Mouse (Mus musculus) kidney, adult 2 months (tissue): Measurements from ENCODE around the gene Cpsf4l. TPM values are rescaled to one million over a fixed set of nuclear protein-coding genes. Genes with fewer than 3 reads are reported as not detected.

Experiments used
- DNase-seq: peaks from one replicate; pipeline ENCODE4 v3.0.0; 2021
- H3K27ac ChIP-seq: fragments of 200-500 bp; 2 replicates; pipeline ENCODE4 v1.5.1; 2012; ENCODE audit warnings: low read depth, low read length, control low read depth, inconsistent platforms; ENCODE audit not compliant: insufficient read depth
- H3K27me3 ChIP-seq: fragments of 200-500 bp; replicated peaks from 2 replicates; pipeline ENCODE4 v1.6.1; 2012; ENCODE audit warnings: mild to moderate bottlenecking, moderate library complexity, low read length, inconsistent platforms; ENCODE audit not compliant: control insufficient read depth, insufficient read depth
- H3K36me3 ChIP-seq: fragments of 200-500 bp; 2 replicates; pipeline ENCODE4 v1.6.1; 2012; ENCODE audit warnings: mild to moderate bottlenecking, moderate library complexity, low read length, inconsistent platforms; ENCODE audit not compliant: control insufficient read depth, insufficient read depth
- H3K4me1 ChIP-seq: fragments of 200-500 bp; 2 replicates; pipeline ENCODE4 v1.6.1; 2011; ENCODE audit warnings: low read length; ENCODE audit not compliant: control insufficient read depth, insufficient read depth
- H3K4me3 ChIP-seq: fragments of 200-500 bp; 2 replicates; pipeline ENCODE4 v1.5.1; 2011; ENCODE audit warnings: mild to moderate bottlenecking, low read depth, low read length, control low read depth; ENCODE audit not compliant: insufficient read depth
- CTCF ChIP-seq: fragments of 200-500 bp; conservative IDR thresholded peaks from 2 replicates; pipeline ENCODE4 v1.5.1; 2011; ENCODE audit warnings: low read depth, mild to moderate bottlenecking, control low read depth, low read length, moderate library complexity, mixed read lengths; ENCODE audit not compliant: insufficient read depth, insufficient read length
- POLR2A ChIP-seq: fragments of 200-500 bp; IDR thresholded peaks from one replicate; pipeline ENCODE4 v1.6.1; 2011; ENCODE audit warnings: low read depth, low read length, control low read depth
- WGBS: fragments of 180-500 bp; shearing (Covaris S2); methylation state at CpG from one replicate; pipeline ENCODE4 v1.1.7; 2018; 5-methylcytosine and 5-hydroxymethylcytosine counted together
- polyA plus RNA-seq: library from polyadenylated mRNA; depleted of rRNA; stranded (reverse); fragments of >200 nt; gene quantifications from 2 replicates; pipeline ENCODE4 v1.2.3, GENCODE M21; 2012

Gene Cpsf4l
- polyA plus RNA-seq, 1 experiment = 9.0 TPM

DNA sequence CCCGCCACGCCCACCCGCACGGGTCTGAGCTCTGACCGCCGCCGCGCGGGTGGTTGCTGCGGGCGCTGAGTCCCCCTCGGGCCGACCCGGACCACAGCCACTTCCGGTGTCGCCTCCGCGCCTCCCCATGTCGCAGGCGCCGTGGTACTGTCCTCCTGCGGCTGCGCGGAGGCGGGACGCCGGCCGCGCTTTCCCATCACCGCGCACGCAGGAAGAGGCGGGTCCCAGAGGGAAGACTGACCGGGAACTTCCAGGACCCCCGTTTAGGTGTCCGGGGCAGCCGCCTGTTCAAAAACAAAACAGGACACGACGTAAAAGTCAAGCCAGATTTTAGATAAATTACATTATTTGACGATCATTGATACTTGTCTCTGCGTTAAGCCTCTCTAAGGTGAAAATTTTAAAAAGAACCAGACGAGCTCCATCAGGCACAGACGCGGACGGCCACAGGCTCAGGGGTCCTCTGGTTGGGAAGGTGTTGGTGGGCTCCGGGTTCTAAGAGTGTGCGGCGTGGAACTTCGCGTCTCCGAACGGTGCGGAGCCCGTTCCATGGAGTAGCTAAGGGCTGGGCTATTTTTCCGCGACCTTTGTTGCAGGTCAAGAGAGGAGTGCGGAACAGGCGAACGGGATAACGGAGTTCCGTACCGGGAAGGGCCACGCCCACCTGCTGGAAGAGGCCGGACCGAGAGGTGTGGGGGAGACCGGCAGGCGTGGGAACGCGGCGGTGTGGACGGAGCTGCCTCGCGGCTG lies 25.7 kb downstream of the Cpsf4l start, which contains the start of the genes Fam104a and D11Wsu47e:
TSS of gene Fam104a (minus strand) at position 199 of the 750 bp plus-strand sequence.
TSS of gene D11Wsu47e (plus strand) at position 456 of the 750 bp plus-strand sequence.
- Histone ChIP-seq H3K27ac (peak within 1 kb of the TSS; percentile 87), H3K27me3 (no peaks in the 10 kb centered on the region), H3K36me3 (no peaks in the 10 kb centered on the region), H3K4me3 (peak within 1 kb of the TSS; percentile 82), H3K4me1 (peaks cover 16% of the 10 kb centered on the region; the same call in 1 of the 2 replicates)
- peak; percentile 56 for TF ChIP-seq POLR2A
- no peak for TF ChIP-seq CTCF
- WGBS = under 1% methylated on average over 73 of the region's 73 CpGs
- DNase-seq = peak; percentile 97

DNA sequence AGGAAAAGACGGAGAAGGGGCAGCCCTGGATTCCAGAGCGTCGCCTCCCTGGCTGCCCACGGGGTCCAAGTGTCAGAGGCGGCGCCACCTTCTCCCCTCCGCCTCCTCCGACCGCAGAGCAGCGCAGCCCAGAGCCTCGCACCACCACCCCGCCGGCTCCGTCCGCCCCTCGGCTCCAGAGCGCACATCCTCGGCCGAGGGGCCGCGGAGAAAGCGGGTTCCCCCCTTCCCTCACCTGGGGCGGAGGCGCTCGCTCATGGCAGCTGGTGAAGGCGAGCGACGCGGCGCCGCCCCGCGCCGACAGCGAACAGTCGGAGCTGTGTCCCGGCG lies 26.2 kb downstream of the Cpsf4l start:
- WGBS = under 1% methylated on average over 35 of the region's 38 CpGs
- H3K27me3 ChIP-seq = no peaks in the 10 kb centered on the region

DNA sequence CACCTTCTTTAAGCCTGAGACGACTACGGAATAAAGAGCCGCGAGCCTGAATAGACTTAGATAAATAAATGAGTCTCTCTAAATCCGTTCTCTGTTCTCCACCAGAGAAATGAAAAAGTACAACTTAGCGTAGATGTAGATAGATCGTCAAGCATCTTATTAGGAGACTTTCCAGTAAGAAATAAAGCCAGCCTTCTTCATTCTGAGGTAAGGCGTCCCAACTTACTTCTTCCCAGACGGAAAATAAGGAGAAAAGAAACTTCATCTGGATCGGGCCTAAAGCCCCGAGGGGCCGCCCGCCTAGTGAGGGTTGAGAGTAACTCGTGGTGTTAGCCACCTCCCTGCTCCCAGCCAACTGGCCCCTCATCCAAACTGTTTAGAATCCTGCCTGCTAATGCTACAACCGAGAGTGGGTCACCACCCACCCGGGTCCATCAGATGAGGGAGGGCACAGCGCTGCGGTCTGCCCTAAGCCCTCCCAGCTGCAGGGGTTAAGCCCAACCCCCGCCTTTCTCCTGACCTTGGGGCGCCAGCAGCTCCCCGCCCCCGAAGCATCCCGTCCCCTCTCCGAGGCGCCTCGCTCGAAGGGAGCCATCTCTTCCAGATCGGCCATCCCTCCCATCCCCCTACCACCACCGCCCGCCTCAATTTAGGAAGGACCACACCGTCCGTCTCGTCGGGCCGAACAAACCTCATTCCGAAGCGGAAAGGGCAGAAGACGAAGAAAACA lies 26.8 kb downstream of the Cpsf4l start:
- H3K27me3 ChIP-seq = no peaks in the 10 kb centered on the region
- TF ChIP-seq POLR2A (no peak), CTCF (no peak)
- no peaks in the 10 kb centered on the region for H3K36me3 ChIP-seq
- peaks cover 16% of the 10 kb centered on the region; the same call in 1 of the 2 replicates for H3K4me1 ChIP-seq
- WGBS = 2% methylated on average over 38 of the region's 38 CpGs
- peak overlapping the region; percentile 78 for H3K27ac ChIP-seq
- peak; percentile 47 for DNase-seq
- peak overlapping the region; percentile 82 for H3K4me3 ChIP-seq

More for the DNA sequence above, 26.2 kb downstream of the Cpsf4l start:
- Histone ChIP-seq H3K4me3 (peak overlapping the region; percentile 82), H3K27ac (peak overlapping the region; percentile 78), H3K36me3 (no peaks in the 10 kb centered on the region), H3K4me1 (peaks cover 16% of the 10 kb centered on the region; the same call in 1 of the 2 replicates)
- no peak for DNase-seq
- TF ChIP-seq CTCF (no peak), POLR2A (no peak)

DNA sequence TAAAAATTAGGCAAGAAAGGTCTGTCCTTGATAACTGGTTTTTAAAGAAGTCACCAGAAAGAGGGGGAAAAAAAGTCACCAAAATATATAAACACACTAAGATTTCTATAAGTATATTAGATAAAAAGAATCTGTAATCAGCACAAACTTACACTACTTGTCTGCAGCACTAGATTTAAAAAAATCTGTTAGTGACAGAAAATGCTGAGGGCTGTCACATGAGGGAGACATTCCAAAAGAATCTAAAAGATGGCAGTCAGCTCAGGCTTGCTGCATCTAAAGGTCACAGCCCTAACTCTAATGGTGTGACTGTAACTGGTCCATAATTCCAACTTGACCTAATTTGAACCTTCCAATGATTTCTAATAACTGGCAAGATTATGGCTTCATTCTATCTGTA lies 27.8 kb downstream of the Cpsf4l start:
- H3K4me3 ChIP-seq = no peak overlapping the region
- peaks cover 19% of the 10 kb centered on the region; the same call in 1 of the 2 replicates for H3K4me1 ChIP-seq
- H3K36me3 ChIP-seq = peaks cover under 1% of the 10 kb centered on the region; the same call in 1 of the 2 replicates
- no peak for TF ChIP-seq CTCF
- TF ChIP-seq POLR2A = no peak
- no peak for DNase-seq
- H3K27me3 ChIP-seq = no peaks in the 10 kb centered on the region
- no peak overlapping the region for H3K27ac ChIP-seq

DNA sequence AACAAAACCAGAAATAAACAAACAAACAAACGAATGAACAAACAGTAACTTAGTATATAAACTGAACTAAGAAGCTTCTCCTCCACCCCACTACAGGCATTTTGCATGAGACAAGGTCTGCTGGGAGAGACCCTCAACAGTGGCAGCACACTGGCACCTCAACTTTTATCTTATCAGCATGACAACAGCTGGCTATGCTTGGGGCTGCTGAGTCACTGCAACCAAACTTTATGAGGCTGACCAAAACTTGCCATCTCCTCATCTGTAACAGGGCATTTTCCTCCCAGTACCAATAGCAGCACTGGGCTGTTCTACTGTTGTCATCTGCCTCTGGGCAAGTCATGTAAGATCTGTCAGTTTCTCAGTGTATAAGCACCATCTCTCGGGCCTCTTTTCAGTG lies 28.9 kb downstream of the Cpsf4l start:
- H3K36me3 ChIP-seq = peaks cover 2% of the 10 kb centered on the region; the same call in 1 of the 2 replicates
- peaks cover 22% of the 10 kb centered on the region; the same call in 1 of the 2 replicates for H3K4me1 ChIP-seq
- H3K27ac ChIP-seq = 0 out of 2 replicates have a peak overlapping the region, but pooled peaks have one; percentile 33
- H3K4me3 ChIP-seq = no peak overlapping the region
- H3K27me3 ChIP-seq = no peaks in the 10 kb centered on the region
- TF ChIP-seq POLR2A = no peak
- no peak for TF ChIP-seq CTCF
- DNase-seq = no peak
- 58% methylated on average over 2 of the region's 2 CpGs for WGBS

DNA sequence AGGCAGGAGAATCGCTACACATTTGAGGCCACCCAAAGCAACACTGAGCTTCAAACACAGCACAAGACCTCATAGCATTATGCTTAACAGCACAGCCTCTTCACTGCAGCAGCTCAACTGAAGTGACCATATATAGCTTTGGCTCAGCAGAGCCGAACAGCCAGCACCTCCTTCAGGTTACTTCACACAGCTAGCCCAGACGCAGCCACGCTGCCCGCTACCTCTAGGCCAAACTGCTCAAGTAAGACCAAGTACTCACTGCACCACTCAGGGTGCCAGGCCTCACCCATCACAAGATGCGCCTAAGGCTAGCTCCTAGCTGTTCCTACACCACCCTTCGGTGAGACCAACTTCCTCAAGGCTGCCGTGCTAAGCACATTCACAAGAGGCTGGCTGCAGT lies 31.4 kb downstream of the Cpsf4l start:
- TF ChIP-seq POLR2A (no peak), CTCF (no peak; the same call in 1 of the 2 replicates)
- no peaks in the 10 kb centered on the region for H3K27me3 ChIP-seq
- H3K27ac ChIP-seq = no peak overlapping the region
- peaks cover 2% of the 10 kb centered on the region; the same call in 1 of the 2 replicates for H3K36me3 ChIP-seq
- WGBS = 41% methylated on average over 8 of the region's 8 CpGs
- H3K4me1 ChIP-seq = peaks cover 16% of the 10 kb centered on the region; the same call in 1 of the 2 replicates
- H3K4me3 ChIP-seq = no peak overlapping the region
- peak; percentile 70 for DNase-seq

DNA sequence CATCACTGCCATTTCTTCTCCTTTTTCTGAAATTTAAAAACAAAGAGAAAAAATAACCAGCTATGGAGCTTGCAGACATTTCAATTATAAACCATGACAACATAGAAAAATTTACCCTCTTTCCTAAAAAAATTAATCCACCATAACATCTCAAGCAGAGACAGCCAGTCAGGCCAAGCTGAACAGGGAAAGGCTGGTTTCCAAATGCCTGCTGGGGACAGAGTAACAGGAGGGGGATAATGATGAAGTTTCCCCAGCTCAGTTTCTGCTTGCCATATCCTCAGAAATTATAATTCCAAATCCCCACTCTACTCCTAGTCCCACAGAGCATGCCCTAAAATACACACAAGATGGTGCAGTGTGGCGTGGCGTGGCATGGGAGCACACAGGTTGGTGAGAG lies 32.4 kb downstream of the Cpsf4l start:
- TF ChIP-seq CTCF = no peak
- no peak for TF ChIP-seq POLR2A
- Histone ChIP-seq H3K4me1 (peaks cover 16% of the 10 kb centered on the region; the same call in 1 of the 2 replicates), H3K4me3 (no peak overlapping the region), H3K27me3 (no peaks in the 10 kb centered on the region), H3K27ac (no peak overlapping the region), H3K36me3 (peaks cover 2% of the 10 kb centered on the region; the same call in 1 of the 2 replicates)
- WGBS = 98% methylated on average over 2 of the region's 2 CpGs
- DNase-seq = no peak
